Mouse (Mus musculus) thymus, adult 2 months (tissue): ENCODE data around the gene Endou. TPM values are rescaled to one million over a fixed set of nuclear protein-coding genes. Genes with fewer than 3 reads are reported as not detected.

Experiments used
- DNase-seq: peaks from one replicate; pipeline ENCODE4 v3.0.0; 2021
- H3K27ac ChIP-seq: fragments of 200-500 bp; 2 replicates; pipeline ENCODE4 v1.5.1; 2012; ENCODE audit warnings: low read length, control low read depth; ENCODE audit not compliant: control insufficient read depth, insufficient read depth
- H3K27me3 ChIP-seq: fragments of 200-500 bp; 2 replicates; pipeline ENCODE4 v1.6.1; 2012; ENCODE audit warnings: mild to moderate bottlenecking, low read length, moderate library complexity, mixed read lengths; ENCODE audit not compliant: control insufficient read depth, insufficient read depth
- H3K36me3 ChIP-seq: fragments of 200-500 bp; 2 replicates; pipeline ENCODE4 v1.6.1; 2012; ENCODE audit warnings: mild to moderate bottlenecking, low read length, moderate library complexity; ENCODE audit not compliant: control insufficient read depth, insufficient read depth
- H3K4me1 ChIP-seq: fragments of 200-500 bp; replicated peaks from 2 replicates; pipeline ENCODE4 v1.6.1; 2012; ENCODE audit warnings: low read length; ENCODE audit not compliant: control insufficient read depth, insufficient read depth
- H3K4me3 ChIP-seq: fragments of 200-500 bp; 2 replicates; pipeline ENCODE4 v1.5.1; 2012; ENCODE audit warnings: mild to moderate bottlenecking, low read length, control low read depth, moderate library complexity; ENCODE audit not compliant: control insufficient read depth, insufficient read depth
- CTCF ChIP-seq: fragments of 200-500 bp; IDR thresholded peaks from 2 replicates; pipeline ENCODE4 v1.5.1; 2012; ENCODE audit warnings: mild to moderate bottlenecking, control low read depth, low read length, moderate library complexity, borderline replicate concordance; ENCODE audit not compliant: control insufficient read depth, poor library complexity, insufficient read depth; ENCODE audit errors: extremely low read depth
- POLR2A ChIP-seq: fragments of 200-500 bp; IDR thresholded peaks from 2 replicates; pipeline ENCODE4 v1.6.1; 2012; ENCODE audit warnings: mild to moderate bottlenecking, low read length, control low read depth, moderate library complexity; ENCODE audit not compliant: control insufficient read depth, poor library complexity, insufficient read depth; ENCODE audit errors: extremely low read depth
- WGBS: fragments of 180-500 bp; shearing (Covaris S2); methylation state at CpG from one replicate; pipeline ENCODE4 v1.1.7; 2018; 5-methylcytosine and 5-hydroxymethylcytosine counted together
- polyA plus RNA-seq: library from polyadenylated mRNA; depleted of rRNA; stranded (reverse); fragments of >200 nt; gene quantifications from 2 replicates; pipeline ENCODE4 v1.2.3, GENCODE M21; 2012

Endou gene
- polyA plus RNA-seq, 1 experiment = 276 TPM

DNA sequence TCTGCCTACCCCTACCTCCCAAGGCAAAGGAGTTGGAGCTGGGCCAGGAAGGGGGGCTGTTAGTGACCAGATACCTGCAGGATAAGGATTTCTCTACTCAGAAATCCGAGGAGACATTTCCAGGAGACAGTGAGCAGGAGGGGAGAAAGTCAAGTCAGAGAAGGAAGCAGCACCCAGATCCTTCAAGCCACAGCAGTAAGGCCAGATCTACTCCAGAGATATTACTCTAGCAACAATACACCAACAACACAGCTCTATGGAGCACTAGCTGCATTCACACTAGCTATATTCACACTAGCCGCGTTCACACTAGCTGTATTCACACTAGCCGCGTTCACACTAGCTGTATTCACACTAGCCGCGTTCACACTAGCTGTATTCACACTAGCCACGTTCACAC, 16.1 kb downstream of the Endou start:
- no peak for DNase-seq

DNA sequence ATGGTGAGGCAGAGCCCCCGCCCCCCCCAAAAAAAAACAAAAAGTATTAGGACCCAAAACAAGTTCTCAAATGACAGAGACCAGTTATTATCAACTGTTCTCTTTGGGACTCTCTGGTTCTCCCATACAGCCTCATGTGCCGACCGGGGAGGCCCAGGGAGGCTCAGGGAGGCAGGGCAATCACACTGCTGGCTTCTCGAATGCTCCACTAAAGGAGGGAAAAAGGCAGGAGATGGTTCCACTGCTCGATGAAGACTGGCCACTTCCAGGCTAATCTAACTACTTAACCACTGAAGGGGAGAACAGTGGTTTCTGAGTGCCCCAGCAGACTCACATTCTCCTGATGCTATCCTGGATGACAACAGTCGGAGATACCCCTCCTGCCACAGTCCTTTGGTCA, 18.6 kb downstream of the Endou start:
- DNase-seq = no peak
- WGBS = 87% methylated on average over 6 of the region's 6 CpGs
- no peak for TF ChIP-seq POLR2A
- no peak for TF ChIP-seq CTCF
- no peaks in the 10 kb centered on the region for H3K27me3 ChIP-seq
- peaks cover 63% of the 10 kb centered on the region for H3K36me3 ChIP-seq
- no peak overlapping the region for H3K4me3 ChIP-seq
- H3K4me1 ChIP-seq = peaks cover 20% of the 10 kb centered on the region
- H3K27ac ChIP-seq = no peak overlapping the region

More for the DNA sequence above, 16.1 kb downstream of the Endou start:
- TF ChIP-seq POLR2A = no peak
- TF ChIP-seq CTCF = no peak
- Histone ChIP-seq H3K36me3 (peaks cover 69% of the 10 kb centered on the region), H3K27ac (no peak overlapping the region), H3K4me3 (no peak overlapping the region), H3K27me3 (no peaks in the 10 kb centered on the region), H3K4me1 (peaks cover 34% of the 10 kb centered on the region)
- 96% methylated on average over 8 of the region's 8 CpGs for WGBS

DNA sequence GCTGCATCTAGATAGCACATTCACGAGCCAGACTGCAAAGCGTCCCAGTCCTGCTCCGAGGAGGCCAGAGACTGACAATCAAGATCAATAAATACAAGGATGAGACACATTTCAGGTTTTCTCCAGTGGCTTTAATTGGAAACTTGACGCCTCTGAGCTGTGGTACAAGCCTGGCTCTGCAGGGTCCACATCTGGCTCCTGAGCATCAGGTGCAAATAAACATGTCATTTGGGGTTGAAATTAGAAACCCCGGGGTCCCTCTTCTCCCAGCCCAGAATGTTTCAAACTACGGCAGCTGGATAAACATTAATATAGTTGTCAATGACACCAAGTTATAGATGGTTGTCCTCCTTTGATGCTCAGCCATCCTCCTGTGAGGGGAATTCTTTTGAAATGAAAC, 20.2 kb downstream of the Endou start:
- no peak overlapping the region for H3K27ac ChIP-seq
- H3K4me3 ChIP-seq = no peak overlapping the region
- peaks cover 49% of the 10 kb centered on the region for H3K36me3 ChIP-seq
- no peaks in the 10 kb centered on the region for H3K27me3 ChIP-seq
- H3K4me1 ChIP-seq = peaks cover 7% of the 10 kb centered on the region; the same call in 1 of the 2 replicates
- WGBS = 70% methylated on average over 6 of the region's 6 CpGs
- no peak for DNase-seq
- TF ChIP-seq CTCF = no peak
- TF ChIP-seq POLR2A = no peak

DNA sequence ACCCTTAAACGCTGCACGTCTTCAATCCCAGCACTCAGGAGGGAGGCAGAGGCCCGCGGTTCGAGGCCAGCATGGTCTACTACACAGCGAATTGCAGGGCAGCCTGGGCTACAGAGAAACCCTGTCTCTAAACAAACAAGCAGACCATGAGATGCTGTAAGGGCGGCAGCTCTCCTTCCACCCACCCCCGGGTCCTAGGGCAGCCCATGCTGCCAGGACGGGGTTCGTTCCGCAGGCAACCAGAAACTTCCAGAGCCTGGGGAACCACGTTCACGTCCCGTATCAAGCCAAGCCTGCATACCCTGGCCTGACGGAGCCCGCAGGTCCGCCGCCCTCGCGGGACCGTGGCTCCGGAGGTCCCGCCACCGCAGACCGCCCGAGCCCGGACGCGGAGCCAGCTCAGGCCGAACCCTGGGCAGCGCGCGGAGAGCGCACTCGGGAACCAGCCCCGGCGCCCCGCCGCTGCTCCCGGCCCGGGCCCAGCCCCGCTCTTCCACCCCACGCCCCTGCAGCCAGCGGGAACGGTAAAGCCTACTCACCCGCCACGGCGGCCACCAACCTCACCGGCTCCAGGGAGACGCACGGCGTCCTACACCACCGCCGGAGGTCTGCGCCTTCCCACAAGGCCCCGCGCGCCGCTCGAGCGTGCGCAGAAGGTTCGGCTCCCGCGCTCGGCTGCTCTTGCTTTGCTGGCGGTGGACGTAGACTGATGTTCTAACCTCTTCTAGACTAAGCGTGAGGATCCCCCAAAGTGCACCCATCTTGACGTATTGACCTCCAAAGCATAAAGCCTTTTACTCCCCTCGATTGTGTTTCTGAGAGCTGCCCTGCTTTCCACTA, 25.7 kb downstream of the Endou start, which contains the start of gene Rpap3:
Gene Rpap3 (minus strand): TSS at position 615 of the 840 bp plus-strand sequence.
- Histone ChIP-seq H3K4me3 (peak within 1 kb of the TSS; percentile 74), H3K36me3 (peaks cover 4% of the 10 kb centered on the region; the same call in 1 of the 2 replicates), H3K27ac (no peak within 1 kb of the TSS), H3K27me3 (no peaks in the 10 kb centered on the region), H3K4me1 (peaks cover 5% of the 10 kb centered on the region)
- under 1% methylated on average over 71 of the region's 71 CpGs for WGBS
- TF ChIP-seq CTCF (no peak), POLR2A (peak; percentile 42; the same call in 1 of the 2 replicates)
- DNase-seq = peak; percentile 89

DNA sequence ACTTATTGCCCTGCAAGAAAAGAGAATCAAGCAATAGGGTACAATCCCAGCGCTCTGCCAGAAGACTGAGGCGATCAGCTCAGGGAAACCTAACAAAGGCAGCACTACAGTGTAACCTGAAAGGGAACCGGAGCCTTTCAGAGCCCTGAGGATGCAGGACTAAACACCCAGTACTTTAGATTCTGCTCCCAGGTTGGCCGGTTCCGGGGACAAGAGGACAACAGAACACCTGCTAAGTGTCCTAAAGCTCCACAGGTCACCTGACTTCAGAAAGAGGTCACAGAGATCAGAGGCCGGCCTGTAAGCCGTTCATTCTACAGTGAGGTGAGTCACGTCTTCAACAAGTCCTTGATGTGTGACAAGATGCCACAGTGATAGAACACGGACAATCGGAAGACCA, 34.5 kb downstream of the Endou start:
- H3K27ac ChIP-seq = no peak overlapping the region; the same call in 1 of the 2 replicates
- 95% methylated on average over 10 of the region's 10 CpGs for WGBS
- no peaks in the 10 kb centered on the region for H3K4me1 ChIP-seq
- peaks cover 77% of the 10 kb centered on the region for H3K36me3 ChIP-seq
- TF ChIP-seq CTCF (no peak), POLR2A (no peak)
- no peak for DNase-seq
- no peak overlapping the region for H3K4me3 ChIP-seq
- H3K27me3 ChIP-seq = no peaks in the 10 kb centered on the region

DNA sequence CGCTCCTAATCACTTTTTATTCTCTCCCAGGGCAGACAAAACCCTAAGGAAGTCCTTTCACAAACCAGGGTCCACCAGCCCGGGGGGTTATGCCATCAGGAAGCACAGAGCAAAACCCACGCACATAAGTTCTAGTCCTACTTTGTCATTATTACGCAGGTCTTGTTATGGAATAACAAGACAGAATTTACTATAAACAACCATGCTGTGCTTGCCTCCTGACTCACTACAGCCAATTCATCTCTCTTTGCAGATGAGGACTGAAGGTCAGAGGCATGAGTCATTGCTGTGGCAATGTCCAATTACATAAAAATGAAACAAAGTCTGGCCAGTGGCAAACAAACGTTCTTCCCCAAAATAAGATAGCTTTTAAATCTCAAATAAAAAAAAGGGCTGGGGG, 37.7 kb downstream of the Endou start:
- no peaks in the 10 kb centered on the region for H3K27me3 ChIP-seq
- peaks cover 67% of the 10 kb centered on the region for H3K36me3 ChIP-seq
- H3K27ac ChIP-seq = no peak overlapping the region
- no peaks in the 10 kb centered on the region for H3K4me1 ChIP-seq
- 96% methylated on average over 5 of the region's 5 CpGs for WGBS
- TF ChIP-seq POLR2A = no peak
- TF ChIP-seq CTCF = no peak
- no peak for DNase-seq
- no peak overlapping the region for H3K4me3 ChIP-seq
